Mouse (Mus musculus) lung, adult 2 months (tissue): Measurements from ENCODE around the gene Grk4.

ENCODE experiments used
- CTCF ChIP-seq: fragments of 200-500 bp; IDR thresholded peaks from 2 replicates; pipeline ENCODE4 v1.5.1; 2011; ENCODE audit warnings: mild to moderate bottlenecking, low read length, control low read depth; ENCODE audit not compliant: insufficient read depth
- POLR2A ChIP-seq: fragments of 200-500 bp; IDR thresholded peaks from 2 replicates; pipeline ENCODE4 v1.6.1; 2011; ENCODE audit warnings: low read depth, mild to moderate bottlenecking, control low read depth, low read length, borderline replicate concordance; ENCODE audit errors: extremely low read depth

DNA sequence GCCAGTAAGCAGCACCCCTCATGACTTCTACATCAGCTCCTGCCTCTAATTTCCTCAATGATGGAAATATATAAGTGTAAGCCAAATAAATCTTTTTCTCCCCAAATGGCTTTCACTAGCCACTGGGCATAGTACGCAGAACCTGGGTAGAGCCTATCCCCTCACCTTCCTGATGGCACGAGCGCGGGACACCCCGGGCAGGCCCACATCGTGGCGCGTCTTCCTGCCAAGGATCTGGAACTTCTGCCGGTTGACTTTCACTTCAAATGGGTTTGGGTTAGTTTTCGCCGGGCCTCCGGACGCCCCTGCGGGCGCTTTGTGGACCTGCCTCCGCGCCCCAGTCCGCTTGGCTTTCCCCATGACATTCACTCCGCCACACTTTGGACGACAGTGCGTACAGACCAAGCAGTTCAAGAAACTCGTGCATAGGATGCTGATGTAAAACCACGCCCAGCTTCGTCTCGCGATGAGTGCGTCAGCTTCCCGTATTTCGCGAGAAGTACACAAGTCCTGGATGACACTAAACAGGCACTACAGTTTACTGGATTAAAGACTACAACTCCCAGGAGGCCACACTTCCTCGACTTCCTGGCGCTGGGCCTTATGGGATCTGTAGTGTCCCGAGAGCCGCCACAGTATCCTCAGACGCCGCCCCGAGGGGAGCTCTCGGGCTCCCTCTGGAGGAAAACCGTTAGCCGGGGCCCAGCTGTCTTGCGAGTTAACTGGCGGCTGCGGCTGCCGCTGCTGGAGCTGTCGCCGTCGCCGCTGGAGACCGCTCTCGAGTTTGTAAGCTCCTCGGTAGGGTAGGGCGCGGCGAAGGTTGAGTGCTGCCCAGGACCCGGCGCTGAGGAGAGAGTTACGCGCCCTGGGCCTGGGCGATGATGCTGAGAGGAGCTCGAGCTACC is at the start of gene Grk4, which contains the start of gene Nop14:
- TF ChIP-seq CTCF (peak; percentile 51; the same call in 1 of the 2 replicates), POLR2A (peak; percentile 91; the same call in 1 of the 2 replicates)
